Mouse (Mus musculus) CH12.LX (cell line): ENCODE measurements at regions not wholly inside any gene's neighbourhood (a gene's known extent, or its start where the extent isn't known, plus 50 kb on each side); places are given as distances from the start of the nearest gene placed in this dataset.

ENCODE experiments used
- DNase-seq: peaks from one replicate; pipeline ENCODE4 v3.0.0-alpha.2; 2013; ENCODE audit errors: extremely low read depth
- H3K27ac ChIP-seq: 2 replicates; pipeline ENCODE4 v1.5.1; 2012; ENCODE audit warnings: low read depth, mild to moderate bottlenecking, control low read depth, moderate library complexity; ENCODE audit not compliant: insufficient read depth
- H3K27me3 ChIP-seq: replicated peaks from 2 replicates; pipeline ENCODE3; 2012; ENCODE audit warnings: inconsistent platforms
- H3K36me3 ChIP-seq, 2 experiments: replicated peaks in 1 of 2; 2 replicates each; pipeline versions ENCODE3 to v1.6.1; 2012; ENCODE audit warnings: inconsistent platforms in 1 of 2, low read length in 1 of 2, mild to moderate bottlenecking in 1 of 2, mixed read lengths in 1 of 2, moderate library complexity in 1 of 2; ENCODE audit not compliant: control insufficient read depth in 1 of 2, insufficient read depth in 1 of 2
- H3K4me1 ChIP-seq, 2 experiments: 2 replicates each; pipeline ENCODE4 v1.6.1; 2012; ENCODE audit warnings: inconsistent platforms in 1 of 2, moderate library complexity in 1 of 2; ENCODE audit not compliant: insufficient read depth in 2 of 2, control insufficient read depth in 1 of 2
- H3K4me2 ChIP-seq: 2 replicates; pipeline ENCODE4 v1.6.1; 2012; ENCODE audit warnings: low read depth, mild to moderate bottlenecking, control low read depth; ENCODE audit not compliant: poor library complexity, insufficient read depth, severe bottlenecking
- H3K4me3 ChIP-seq, 3 experiments: fragments of 150-350 bp in 1 of 3; sonication (generic) in 1 of 3; replicated peaks in 1 of 3; 2 replicates each; pipeline versions ENCODE3 to v1.5.1; 2011 to 2012; ENCODE audit warnings: low read depth in 2 of 3, low read length in 2 of 3, mild to moderate bottlenecking in 2 of 3, moderate library complexity in 2 of 3, control low read depth in 1 of 3, improper control_type of control experiment in 1 of 3, inconsistent platforms in 1 of 3, mixed read lengths in 1 of 3; ENCODE audit not compliant: poor library complexity in 1 of 3
- H3K79me2 ChIP-seq: replicated peaks from 2 replicates; pipeline ENCODE4 v1.6.1; 2012; ENCODE audit warnings: mild to moderate bottlenecking, moderate library complexity; ENCODE audit not compliant: control insufficient read depth, poor library complexity, insufficient read depth, severe bottlenecking; ENCODE audit errors: extremely low read depth
- H3K9ac ChIP-seq: 2 replicates; pipeline ENCODE4 v1.6.1; 2012; ENCODE audit warnings: low read depth, mild to moderate bottlenecking, control low read depth, moderate library complexity; ENCODE audit not compliant: insufficient read depth
- H3K9me3 ChIP-seq: replicated peaks from 2 replicates; pipeline ENCODE3; 2012; ENCODE audit warnings: low read length, inconsistent platforms, mixed read lengths
- BHLHE40 ChIP-seq: IDR thresholded peaks from 2 replicates; pipeline ENCODE4 v1.6.1; 2011; ENCODE audit warnings: mild to moderate bottlenecking, low read depth, low read length, improper control_type of control experiment
- CHD1 ChIP-seq: IDR thresholded peaks from 2 replicates; pipeline ENCODE4 v1.6.1; 2012; ENCODE audit warnings: low read depth, low read length, improper control_type of control experiment, inconsistent platforms
- CHD2 ChIP-seq: IDR thresholded peaks from 2 replicates; pipeline ENCODE4 v1.6.1; 2011; ENCODE audit warnings: low read length, improper control_type of control experiment
- CTCF ChIP-seq, 2 experiments: IDR thresholded peaks in 1 of 2; conservative IDR thresholded peaks in 1 of 2; 2 replicates each; pipeline ENCODE4 v1.5.1; 2011 to 2012; ENCODE audit warnings: low read depth in 2 of 2, low read length in 2 of 2, improper control_type of control experiment in 1 of 2, inconsistent platforms in 1 of 2, mild to moderate bottlenecking in 1 of 2, moderate library complexity in 1 of 2
- E2F4 ChIP-seq: IDR thresholded peaks from 2 replicates; pipeline ENCODE4 v1.6.1; 2011; ENCODE audit warnings: low read depth, low read length, improper control_type of control experiment; ENCODE audit not compliant: insufficient replicate concordance
- ETS1 ChIP-seq: conservative IDR thresholded peaks from 2 replicates; pipeline ENCODE4 v1.6.1; 2012; ENCODE audit warnings: low read depth, mild to moderate bottlenecking, inconsistent platforms, low read length, improper control_type of control experiment, moderate library complexity
- GABPA ChIP-seq: IDR thresholded peaks from 2 replicates; pipeline ENCODE4 v1.6.1; 2012; ENCODE audit warnings: low read depth, low read length, improper control_type of control experiment, inconsistent platforms; ENCODE audit not compliant: insufficient replicate concordance
- JUN ChIP-seq: IDR thresholded peaks from 2 replicates; pipeline ENCODE4 v1.6.1; 2011; ENCODE audit warnings: low read depth, mild to moderate bottlenecking, low read length, improper control_type of control experiment, moderate library complexity; ENCODE audit not compliant: insufficient read depth
- KAT2A ChIP-seq: IDR thresholded peaks from 2 replicates; pipeline ENCODE4 v1.6.1; 2012; ENCODE audit warnings: low read length, improper control_type of control experiment, inconsistent platforms; ENCODE audit not compliant: insufficient replicate concordance
- MEF2A ChIP-seq: IDR thresholded peaks from 2 replicates; pipeline ENCODE4 v1.6.1; 2014; ENCODE audit warnings: low read depth, mild to moderate bottlenecking, inconsistent platforms, low read length, improper control_type of control experiment, borderline replicate concordance
- MXI1 ChIP-seq: IDR thresholded peaks from 2 replicates; pipeline ENCODE4 v1.6.1; 2011; ENCODE audit warnings: mild to moderate bottlenecking, low read depth, low read length, improper control_type of control experiment
- MYC ChIP-seq: IDR thresholded peaks from 2 replicates; pipeline ENCODE4 v1.6.1; 2011; ENCODE audit warnings: low read depth, mild to moderate bottlenecking, improper control_type of control experiment, low read length
- NRF1 ChIP-seq: IDR thresholded peaks from 2 replicates; pipeline ENCODE4 v1.6.1; 2014; ENCODE audit warnings: low read depth, mild to moderate bottlenecking, inconsistent platforms, low read length, improper control_type of control experiment, moderate library complexity
- POLR2AphosphoS2 ChIP-seq: IDR thresholded peaks from 2 replicates; pipeline ENCODE4 v1.6.1; 2011; ENCODE audit warnings: low read depth, low read length, improper control_type of control experiment
- RAD21 ChIP-seq: IDR thresholded peaks from 2 replicates; pipeline ENCODE4 v1.6.1; 2011; ENCODE audit warnings: low read depth, mild to moderate bottlenecking, low read length, improper control_type of control experiment, moderate library complexity
- SMC3 ChIP-seq: IDR thresholded peaks from 2 replicates; pipeline ENCODE4 v1.6.1; 2011; ENCODE audit warnings: low read depth, low read length, improper control_type of control experiment
- UBTF ChIP-seq: IDR thresholded peaks from 2 replicates; pipeline ENCODE4 v1.6.1; 2012; ENCODE audit warnings: low read depth, mild to moderate bottlenecking, inconsistent platforms, low read length, improper control_type of control experiment, moderate library complexity
- USF1 ChIP-seq: IDR thresholded peaks from 2 replicates; pipeline ENCODE4 v1.6.1; 2014; ENCODE audit warnings: low read depth, mild to moderate bottlenecking, inconsistent platforms, low read length, improper control_type of control experiment
- USF2 ChIP-seq: conservative IDR thresholded peaks from 2 replicates; pipeline ENCODE4 v1.6.1; 2011; ENCODE audit warnings: low read depth, low read length, improper control_type of control experiment
- ZKSCAN1 ChIP-seq: IDR thresholded peaks from 2 replicates; pipeline ENCODE4 v1.6.1; 2012; ENCODE audit warnings: low read depth, inconsistent platforms, low read length, improper control_type of control experiment, borderline replicate concordance
- dilution Hi-C: fragments of 300-500 bp; cut with MboI; formaldehyde crosslinking; loops from 2 replicates; pipeline ENCODE4 v1.14.3; 2020; ENCODE audit warnings: low sequenced_read_pairs; ENCODE audit not compliant: extremely low pct_unique_long_range_greater_than_20kb, extremely low pct_ligation_motif_present
- in situ Hi-C: fragments of 300-500 bp; cut with MboI; formaldehyde crosslinking; loops from 3 replicates; pipeline ENCODE4 v1.14.3; 2019; ENCODE audit warnings: low sequenced_read_pairs, low pct_ligation_motif_present, low pct_unique_long_range_greater_than_20kb, mixed read lengths

GRCm38 (mm10) chr2:93113929-93114328, 68.0 kb upstream of the Prdm11 start:
- no peak for DNase-seq
- Histone ChIP-seq H3K4me2 (no peak overlapping the region), H3K9me3 (no peaks in the 10 kb centered on the region), H3K36me3 (no peaks in the 10 kb centered on the region), H3K4me1 (no peaks in the 10 kb centered on the region; a peak in 1 of 4 replicates), H3K27ac (no peak overlapping the region), H3K4me3 (no peak overlapping the region), H3K9ac (no peak overlapping the region), H3K79me2 (no peaks in the 10 kb centered on the region), H3K27me3 (peaks cover 87% of the 10 kb centered on the region)
- TF ChIP-seq CTCF (conservative IDR thresholded peaks at IDR 0.05 in 1 of 2, IDR thresholded peaks at IDR 0.05 in 1 of 2; ENCODE audit: low read depth in 2 of 2, low read length in 2 of 2) = no peak
- TF ChIP-seq ZKSCAN1 = no peak
- TF ChIP-seq KAT2A = no peak
- no peak for TF ChIP-seq JUN
- no peak for TF ChIP-seq POLR2AphosphoS2
- TF ChIP-seq NRF1 = no peak
- no peak for TF ChIP-seq MYC
- TF ChIP-seq SMC3 = no peak
- no peak for TF ChIP-seq ETS1
- no peak for TF ChIP-seq E2F4
- dilution Hi-C loops = no loop called here
- in situ Hi-C loops = no loop called here

GRCm38 (mm10) chr2:93112320-93112719, 66.4 kb upstream of the Prdm11 start:
- Histone ChIP-seq H3K4me3 (no peak overlapping the region), H3K4me1 (no peaks in the 10 kb centered on the region), H3K36me3 (no peaks in the 10 kb centered on the region)
- TF ChIP-seq MEF2A = no peak
- TF ChIP-seq GABPA = no peak
- TF ChIP-seq USF1 = no peak
- TF ChIP-seq E2F4 = no peak
- TF ChIP-seq NRF1 = no peak
- no peak for TF ChIP-seq SMC3
- TF ChIP-seq BHLHE40 = no peak
- no peak for TF ChIP-seq UBTF
- TF ChIP-seq USF2 = no peak
- no peak for TF ChIP-seq RAD21
- no peak for TF ChIP-seq CHD1
- no peak for TF ChIP-seq CHD2
- no peak for TF ChIP-seq MYC
- no peak for TF ChIP-seq MXI1
- TF ChIP-seq, all 38 proteins: peak for 0
- Histone ChIP-seq H3K9ac (no peak overlapping the region), H3K79me2 (no peaks in the 10 kb centered on the region), H3K27me3 (peaks cover 86% of the 10 kb centered on the region), H3K4me2 (no peak overlapping the region), H3K9me3 (no peaks in the 10 kb centered on the region), H3K27ac (no peak overlapping the region)
- DNase-seq = no peak
- in situ Hi-C loops = no loop called here
- dilution Hi-C loops = no loop called here
